Mouse (Mus musculus): ENCODE measurements around the gene Kirrel3.
A peak's percentile ranks its signal among the peaks of the same experiment; 100 is the strongest.

Kirrel3 gene

DNA sequence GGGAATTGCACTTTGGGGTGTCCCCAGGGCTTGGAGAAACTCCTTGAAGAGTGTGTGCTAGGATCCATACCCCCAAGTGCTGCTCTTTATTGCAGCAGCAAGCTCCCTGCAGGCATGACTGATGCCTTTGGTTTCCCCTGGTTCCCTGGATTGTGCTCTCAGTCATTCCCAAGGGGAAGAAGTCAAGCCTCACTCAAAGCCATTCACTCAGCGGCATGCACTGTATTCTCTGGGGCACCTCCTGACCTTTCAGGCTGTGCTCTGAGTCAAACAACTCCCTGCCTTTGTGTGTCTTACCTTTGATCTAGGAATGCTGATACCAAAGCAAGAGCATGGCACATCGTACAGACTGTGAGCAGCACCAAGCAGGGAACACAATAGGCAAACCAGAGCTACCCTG, 396.5 kb downstream of the Kirrel3 start:
- DNase-seq (ENCODE audit: low spot score in 2 of 2) = no peak

DNA sequence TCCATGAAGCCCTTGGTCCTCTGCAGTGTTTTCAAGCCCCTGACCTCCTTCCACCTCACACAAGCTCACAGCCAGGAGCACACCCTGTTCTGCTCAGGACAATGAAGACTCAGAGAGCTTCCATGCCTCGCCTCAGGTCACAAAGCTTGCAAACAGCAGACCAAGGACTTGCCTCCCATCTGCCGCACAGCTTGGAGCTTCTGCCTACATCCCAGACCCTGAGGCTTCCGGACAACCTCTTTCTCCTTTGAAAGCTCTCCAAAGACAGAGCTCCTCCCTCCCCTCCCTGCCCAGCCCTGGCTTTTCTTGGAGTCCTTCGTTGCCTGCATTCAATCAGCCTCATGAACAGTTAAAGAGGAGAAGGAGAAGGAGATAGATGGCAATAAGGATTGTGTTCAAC, 397.4 kb downstream of the Kirrel3 start:
- no peak for DNase-seq (ENCODE audit: low spot score in 2 of 2)

DNA sequence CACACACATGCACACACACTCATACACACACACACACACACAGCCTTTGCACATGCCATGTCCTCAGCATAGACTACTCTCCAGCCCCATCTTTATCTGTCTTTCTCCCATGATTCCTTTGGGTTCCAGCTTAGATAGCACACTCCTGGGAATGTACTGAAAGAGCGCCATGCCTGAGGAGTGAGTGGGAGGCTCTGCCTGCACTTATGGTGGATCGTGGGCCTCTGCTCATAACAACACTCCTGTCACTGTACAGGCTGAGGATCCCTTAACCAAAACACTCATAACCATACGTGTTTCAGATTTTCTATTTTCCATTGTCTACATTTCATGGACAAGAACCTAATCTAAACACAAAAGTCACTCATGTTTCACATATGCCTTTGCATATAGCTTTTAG, 398.6 kb downstream of the Kirrel3 start:
- no peak for DNase-seq (ENCODE audit: low spot score in 2 of 2)

DNA sequence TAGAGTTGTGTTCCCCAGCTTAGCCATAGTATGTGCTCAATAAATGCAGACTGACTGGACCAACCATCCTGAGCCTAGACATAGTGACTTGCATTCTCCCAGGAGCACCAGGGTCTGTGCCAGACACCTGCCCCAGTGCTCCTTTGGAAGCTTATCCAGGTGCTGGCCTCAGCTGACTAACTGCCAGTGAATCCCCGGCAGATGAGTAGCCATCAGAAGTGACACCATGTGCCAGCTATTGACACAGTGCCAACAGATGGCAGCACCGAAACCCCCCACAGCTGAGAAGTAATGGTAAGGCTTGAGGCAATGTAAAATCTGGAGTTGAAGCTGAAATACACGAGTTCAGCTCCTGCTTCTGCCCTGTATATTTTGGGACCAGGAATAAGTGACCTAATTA, 399.2 kb downstream of the Kirrel3 start:
- DNase-seq (ENCODE audit: low spot score in 2 of 2) = no peak

DNA sequence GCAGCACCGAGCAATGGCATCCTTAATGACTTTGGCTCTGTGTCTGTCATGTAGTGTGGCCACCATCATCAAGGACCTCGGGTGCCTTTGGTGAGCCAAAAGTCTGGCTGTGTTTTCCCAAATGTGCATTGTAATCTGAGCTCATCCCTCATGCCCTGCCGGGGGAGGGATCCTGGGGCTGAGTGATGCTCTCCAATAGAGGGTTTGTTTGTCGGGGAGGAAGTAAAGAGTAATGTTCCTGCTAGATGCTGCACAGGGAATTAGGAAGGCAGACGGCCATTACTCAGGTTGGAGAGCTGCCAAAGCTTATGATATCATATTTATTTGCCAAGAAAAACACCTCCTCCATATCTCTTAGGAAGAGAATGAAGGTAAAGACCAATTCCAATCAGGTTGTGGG, 401.1 kb downstream of the Kirrel3 start:
- DNase-seq (ENCODE audit: low spot score in 2 of 2) = no peak

DNA sequence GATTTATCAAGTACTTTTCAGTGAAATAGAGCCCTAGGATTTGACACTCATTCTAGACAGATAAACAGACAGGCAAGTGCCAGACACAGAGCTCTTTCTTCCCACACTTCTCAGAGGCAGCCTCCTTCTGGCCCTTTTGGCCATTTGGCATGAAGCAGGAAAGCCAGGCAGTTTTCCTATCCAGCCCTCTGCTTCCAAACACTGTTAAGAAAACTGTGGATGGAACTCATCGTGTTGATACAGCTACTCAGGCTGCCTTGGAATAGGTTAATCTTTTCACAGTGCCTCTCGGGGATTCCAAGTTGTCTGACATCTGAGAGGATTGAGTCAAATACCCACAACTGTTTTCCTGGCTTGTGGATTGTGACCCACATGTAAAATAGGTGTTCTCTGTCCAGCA, 401.5 kb downstream of the Kirrel3 start:
- DNase-seq (ENCODE audit: low spot score in 2 of 2) = no peak

DNA sequence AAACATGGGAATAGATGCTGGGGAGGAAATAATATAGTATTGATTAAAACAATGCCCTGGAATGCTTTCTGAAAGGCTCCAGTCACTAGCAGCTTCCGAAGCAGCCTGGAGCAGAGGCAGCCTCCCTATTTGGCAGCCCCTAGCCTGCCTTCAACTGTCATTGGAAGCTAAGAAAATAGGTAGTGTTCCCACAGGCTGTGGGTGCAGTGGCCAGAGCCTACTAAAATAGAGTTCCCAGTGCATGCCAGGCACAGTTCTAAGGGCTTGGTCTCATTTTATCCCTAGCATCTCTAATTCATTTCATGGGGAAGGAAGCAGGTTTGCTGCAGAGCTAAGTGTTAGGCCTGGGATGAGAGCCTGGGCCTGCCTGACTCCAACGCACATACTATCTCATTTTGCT, 402.6 kb downstream of the Kirrel3 start:
- no peak for DNase-seq (ENCODE audit: low spot score in 2 of 2)

DNA sequence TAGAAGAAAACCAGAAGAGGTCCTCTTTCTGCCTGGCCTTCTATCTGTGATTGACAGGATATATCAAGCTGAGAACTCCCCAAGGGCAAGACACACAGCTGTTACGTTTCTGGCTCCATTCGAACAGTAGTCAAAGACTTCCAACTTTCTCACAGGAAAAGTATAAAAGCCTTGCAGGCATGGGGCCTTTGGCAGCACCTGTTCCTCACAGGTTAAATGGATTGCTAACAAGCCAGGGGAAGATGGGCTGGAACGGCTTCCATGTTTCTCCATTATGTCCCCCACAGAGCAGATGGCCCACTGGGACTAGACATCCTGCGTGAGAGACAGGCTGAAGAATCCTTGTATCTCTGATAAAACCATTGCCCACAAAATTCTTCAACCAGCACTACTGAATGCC, 415.5 kb downstream of the Kirrel3 start:
- DNase-seq (ENCODE audit: low spot score in 2 of 2) = no peak

DNA sequence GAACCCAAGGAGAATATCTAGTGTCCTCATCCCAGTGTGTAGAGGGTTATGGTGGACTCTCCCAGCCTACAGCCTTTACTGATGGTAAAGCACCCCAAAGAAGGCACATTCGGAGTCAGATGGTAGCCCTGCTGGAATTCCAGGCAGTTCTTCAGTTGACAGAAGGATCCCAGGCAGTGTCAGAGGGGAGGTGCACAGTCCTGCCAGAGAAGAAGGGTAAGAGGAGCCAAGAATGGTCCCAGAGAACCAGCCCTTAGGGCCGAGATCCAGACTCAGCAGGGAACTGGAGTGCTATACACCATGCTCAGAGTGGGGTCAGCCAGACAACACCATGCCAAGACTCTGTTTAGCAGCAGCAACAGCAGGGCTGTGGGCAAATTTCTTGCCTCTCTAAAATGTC, 416.2 kb downstream of the Kirrel3 start:
- DNase-seq (ENCODE audit: low spot score in 2 of 2) = no peak

DNA sequence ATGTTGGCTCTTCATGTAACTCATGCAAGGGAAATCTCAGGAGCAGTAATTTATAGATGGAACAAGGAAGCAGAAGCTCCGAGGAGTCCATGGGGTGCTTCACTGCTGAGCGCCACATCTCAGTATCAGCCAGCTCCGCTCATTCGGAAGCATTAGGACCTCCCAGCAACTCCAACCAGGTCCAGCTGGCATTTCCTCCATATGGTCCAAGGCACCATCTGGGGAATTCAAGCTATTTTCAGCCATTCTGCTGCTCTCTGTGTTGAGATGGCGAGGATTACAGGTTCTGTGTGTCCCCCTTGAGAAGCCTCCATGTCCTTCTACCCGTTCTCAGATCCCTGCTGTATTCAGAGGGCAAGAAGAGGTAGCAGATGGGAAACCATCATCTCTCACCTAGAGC, 419.5 kb downstream of the Kirrel3 start:
- no peak for DNase-seq (ENCODE audit: low spot score in 2 of 2)

DNA sequence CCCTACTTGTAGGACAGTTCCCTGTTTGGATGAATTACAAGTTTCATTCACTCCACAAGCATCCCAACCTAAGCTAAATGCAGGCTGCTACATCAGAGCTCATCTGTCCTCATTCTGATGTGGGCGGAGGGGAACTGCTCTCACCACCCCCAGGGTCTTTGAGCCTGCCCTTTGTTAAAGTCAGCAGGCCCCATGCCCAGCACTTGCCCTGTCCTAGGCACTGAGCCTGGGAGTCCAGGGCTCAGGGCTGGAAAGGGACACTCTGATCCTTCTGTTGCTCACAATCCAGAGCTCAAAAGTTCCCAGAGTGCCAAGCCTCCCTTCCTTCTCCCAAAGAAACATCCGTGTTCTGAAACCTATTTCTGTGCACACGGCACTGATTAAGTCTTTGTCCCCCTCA, 422.3 kb downstream of the Kirrel3 start:
- DNase-seq (ENCODE audit: low spot score in 2 of 2) = no peak

DNA sequence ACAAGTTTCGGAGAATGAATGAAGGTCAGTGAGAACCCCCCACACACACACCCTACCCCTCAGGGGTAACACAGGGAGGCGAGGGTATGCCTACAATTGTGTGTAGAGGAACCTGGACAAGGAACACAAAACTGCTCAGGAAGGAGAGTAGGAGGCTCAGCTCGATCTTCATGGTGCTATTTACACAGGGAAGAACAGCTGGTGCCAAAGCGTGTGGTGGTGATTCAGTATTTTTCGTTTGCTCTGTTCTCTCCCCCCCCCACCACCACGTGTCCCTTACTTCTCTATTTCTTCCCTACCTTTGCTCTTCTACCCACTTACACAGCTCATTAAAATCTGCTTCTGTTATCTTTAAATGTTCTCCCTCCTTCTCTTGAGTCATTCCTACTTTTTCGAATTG, 426.1 kb downstream of the Kirrel3 start:
- no peak for DNase-seq (ENCODE audit: low spot score in 2 of 2)

DNA sequence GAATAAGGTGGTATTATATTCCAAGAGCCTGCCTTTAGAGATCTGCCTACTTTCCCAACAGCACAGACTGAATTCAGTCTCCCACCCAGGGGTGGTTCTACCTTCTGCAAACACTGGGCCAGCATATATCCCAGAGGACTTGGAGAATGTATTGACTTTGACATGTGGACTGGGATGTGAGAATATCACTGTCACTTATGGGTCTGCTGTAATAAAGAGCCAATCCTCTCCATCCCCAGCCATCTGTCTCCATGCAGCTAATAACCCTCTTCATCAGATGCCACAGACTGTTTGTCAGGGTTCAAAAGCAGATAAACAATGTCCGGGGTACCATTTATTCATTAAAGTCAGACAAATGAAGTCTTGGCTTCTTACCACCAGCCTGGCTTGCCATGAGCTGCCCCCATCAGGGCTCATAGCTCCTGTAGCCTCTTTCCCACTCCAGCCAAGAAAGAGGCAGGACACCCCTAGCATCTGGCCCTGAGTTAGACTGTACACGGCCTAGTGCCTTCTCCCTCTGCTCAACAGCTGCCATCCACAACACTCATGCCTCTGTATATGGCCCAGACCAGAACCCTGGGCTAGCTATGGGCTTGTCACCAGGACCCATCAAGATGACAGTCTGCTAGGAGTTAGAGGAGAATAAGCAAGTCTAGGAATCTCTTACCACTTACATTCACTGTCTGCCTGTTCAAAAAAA, 426.7 kb downstream of the Kirrel3 start:
- DNase-seq (ENCODE audit: low spot score in 2 of 2) = no peak

DNA sequence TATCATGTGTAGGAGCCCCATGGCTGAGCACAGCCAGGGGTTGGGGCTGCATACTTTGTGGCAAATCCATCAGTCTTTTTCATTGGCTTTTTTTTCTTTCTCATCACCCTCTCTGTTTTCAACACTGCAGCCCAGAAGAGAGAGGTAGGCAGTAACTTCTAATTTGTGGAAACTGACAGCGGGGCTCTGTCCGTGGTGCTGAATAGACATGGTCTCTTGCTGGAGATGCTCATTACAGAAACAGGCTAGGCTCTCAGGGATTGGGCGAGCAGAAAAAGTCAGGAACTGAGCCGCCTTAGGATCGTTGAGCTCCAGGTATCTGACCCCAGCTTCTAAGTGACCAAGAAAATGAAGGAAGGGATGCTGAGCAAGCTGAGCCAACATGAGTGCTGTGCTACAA, 427.3 kb downstream of the Kirrel3 start:
- DNase-seq (ENCODE audit: low spot score in 2 of 2) = peak in 1 of 2 experiments; percentile 9

DNA sequence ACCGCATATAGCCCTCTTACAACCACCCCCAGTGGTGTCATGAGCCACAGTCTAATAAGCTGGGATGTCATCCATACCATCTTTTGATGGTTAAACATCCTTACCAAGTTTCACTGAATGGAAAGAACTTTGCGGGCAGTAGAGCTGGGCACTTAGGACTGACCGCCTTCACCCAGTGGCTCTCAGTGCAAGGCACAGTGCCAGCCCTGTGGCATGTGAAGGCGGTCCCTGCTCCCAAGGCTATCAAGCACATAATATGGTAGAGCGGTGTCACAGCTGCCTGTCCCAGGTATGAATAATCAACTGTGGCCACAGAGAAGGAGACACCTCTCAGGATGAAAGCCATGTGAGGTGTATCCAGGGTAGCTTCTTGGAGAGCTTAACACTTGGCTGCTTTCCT, 433.3 kb downstream of the Kirrel3 start:
- DNase-seq (ENCODE audit: low spot score in 2 of 2) = no peak

DNA sequence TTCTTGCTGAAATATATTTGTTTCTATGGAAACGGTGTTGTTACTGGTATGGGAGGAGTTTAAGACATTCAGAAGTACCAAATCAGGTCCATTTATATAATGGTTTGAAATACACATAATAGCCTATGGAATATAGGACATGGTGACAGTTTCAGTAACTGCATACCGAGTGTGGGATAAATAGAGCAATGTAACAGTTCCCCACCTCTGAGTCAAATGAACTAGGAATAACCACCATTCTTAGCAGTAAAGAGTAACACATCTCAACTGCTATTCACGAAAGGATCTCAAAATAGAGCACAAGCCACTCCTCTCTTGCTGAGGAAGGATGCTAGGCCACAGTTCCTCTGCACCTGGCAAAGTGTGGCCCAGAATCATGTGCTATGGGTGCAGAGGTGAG, 434.4 kb downstream of the Kirrel3 start:
- no peak for DNase-seq (ENCODE audit: low spot score in 2 of 2)

DNA sequence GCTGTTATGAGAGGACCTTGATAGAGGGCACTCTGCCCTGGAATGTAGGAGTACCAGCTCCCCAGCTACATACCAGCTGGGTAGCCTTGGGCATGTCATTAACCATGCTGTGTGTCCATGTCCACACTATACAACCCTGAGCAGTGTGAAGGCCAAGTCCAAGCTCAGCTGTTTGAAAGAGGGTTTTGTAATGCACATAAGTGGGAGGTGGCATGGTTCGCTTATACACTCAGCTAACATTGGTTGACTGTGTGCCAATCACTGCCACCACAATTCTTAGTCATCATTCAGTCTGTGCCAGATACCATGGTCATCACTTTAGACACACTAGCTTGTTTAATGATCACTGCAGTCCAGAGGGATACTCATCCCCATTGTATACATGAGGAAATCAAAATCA, 436.2 kb downstream of the Kirrel3 start:
- no peak for DNase-seq (ENCODE audit: low spot score in 2 of 2)

DNA sequence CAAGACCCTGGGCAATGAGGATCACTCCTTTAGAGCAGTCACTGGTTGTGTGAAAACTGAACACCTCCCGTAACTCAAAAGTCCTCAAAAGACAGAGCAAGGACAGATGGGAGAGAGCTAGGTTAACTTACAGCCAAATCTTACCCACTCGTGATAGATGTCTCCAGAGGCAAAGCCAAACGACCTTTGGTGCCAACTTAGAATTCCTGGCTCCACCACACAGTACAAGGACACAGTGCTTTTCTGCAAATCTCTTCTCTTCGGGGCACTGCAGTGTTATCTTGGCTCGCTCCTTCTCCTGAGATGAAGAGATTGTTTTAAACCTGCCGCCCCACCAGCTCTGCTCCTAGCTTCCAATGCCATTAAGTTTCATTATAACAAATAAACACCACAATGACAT, 437.0 kb downstream of the Kirrel3 start:
- DNase-seq (ENCODE audit: low spot score in 2 of 2) = no peak

DNA sequence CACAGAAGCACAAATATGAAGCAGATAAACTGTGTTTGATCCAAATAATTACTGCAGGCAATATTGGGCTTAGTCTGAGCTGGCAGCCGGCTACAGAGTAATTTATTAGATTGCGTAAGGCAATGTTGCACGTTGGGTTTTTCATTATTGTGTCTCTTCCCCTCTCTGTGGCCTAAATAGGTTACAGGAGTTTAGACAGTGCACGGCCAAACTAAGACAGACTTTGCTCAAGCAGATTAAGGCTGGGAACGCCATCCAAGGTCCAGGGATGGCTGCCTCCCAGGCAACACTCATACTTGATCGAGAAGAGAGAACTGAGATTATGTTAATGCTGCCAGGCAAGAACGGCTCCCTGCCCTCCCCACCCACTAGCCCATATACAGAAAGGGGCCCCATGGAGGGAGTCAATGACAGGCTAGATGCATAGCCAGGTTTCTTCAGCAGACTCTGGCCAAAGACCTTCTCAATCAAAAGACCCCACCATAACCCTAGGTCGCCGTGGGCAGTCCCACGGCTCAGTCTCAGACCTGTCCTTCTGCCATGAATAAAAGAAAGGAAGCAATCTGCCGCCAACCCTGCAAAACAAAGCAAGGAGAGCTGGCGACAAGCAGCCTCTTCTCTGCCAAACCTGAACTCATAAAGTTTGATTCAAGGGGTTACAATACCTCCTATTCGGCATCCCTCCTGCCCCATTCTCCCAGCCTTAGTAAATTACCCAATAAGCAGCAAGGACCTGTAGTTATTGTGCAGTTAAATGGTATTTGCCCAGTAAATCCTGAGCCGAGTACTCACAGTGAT, 437.6 kb downstream of the Kirrel3 start:
- no peak for DNase-seq (ENCODE audit: low spot score in 2 of 2)

DNA sequence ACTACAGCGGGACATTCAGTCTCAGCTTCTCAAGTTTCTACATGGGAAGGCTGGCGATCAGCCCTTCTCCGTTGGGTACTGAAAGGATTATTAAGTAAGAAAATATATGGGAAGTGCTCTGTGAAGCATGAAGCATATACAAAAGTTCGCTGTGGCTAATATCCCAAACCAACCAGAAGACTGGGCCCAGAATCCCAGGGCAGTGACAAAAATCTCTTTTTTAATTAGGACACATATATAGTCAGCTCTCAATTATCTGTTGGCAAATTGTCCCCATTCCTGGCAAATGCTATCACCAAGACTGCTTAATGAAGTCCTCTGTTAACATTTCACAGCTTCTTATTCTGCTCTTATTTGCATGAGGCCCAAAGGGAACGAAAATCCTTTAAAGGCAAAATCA, 439.9 kb downstream of the Kirrel3 start:
- DNase-seq (ENCODE audit: low spot score in 2 of 2) = no peak

DNA sequence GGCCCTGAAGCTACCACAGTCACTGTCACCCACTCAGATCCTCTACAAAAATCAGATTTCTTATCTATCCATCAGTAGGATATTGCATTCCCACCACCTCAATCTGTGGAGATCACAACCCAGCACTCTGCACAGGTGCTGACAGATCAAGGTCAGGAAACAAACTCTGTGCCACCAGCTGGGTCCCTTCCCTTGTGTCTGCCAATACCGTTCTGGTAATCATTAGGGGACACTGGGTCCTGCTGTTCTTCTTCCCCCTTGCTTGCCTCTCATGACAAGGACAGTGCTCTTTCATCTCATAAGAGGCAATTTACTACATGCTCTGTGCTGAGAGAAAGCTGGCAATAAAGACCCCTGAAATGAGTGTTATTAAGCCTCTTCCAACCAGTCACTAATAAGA, 444.7 kb downstream of the Kirrel3 start:
- no peak for DNase-seq (ENCODE audit: low spot score in 2 of 2)

DNA sequence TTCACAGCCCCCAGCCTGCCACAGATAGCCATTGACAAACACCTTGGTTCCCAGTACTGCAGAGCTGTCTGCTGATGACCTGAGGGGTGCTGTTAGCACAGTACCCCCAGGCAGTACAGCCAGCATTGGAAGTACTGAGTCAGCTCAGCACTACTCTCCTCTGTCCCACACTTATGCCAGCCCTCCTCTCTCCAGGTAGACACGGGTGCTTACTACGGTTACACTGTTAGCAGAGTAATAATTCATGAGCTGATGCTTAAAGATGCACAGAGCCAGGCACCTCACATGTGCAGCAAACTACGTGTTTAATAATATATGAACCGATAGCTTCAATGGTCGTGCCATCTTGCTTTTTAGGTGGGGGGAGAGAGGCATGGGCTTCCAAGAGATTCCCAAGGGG, 452.4 kb downstream of the Kirrel3 start:
- DNase-seq (ENCODE audit: low spot score in 2 of 2) = no peak

DNA sequence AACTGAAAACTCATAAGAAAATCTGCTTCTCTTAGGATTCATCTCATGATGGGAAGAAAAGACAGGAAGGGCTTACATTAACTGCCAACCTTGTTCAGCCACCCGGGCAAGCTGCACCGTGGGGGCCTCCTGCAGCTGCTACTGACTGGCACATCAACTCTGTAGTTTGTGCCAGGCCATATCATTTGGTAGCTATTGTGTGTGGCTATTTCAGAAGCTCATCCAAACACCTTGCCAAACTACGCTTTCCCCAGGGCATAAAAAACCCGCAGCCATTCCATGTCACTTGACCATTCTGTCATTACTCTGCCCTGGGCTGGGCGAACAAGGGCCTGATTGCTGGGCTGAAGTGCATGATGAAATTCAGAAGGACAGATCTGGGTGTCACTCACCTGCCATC, 453.9 kb downstream of the Kirrel3 start:
- no peak for DNase-seq (ENCODE audit: low spot score in 2 of 2)
